Mouse (Mus musculus) MEL (cell line): ENCODE measurements around the gene Gucy1b1. TPM values are rescaled to one million over a fixed set of nuclear protein-coding genes. Genes with fewer than 3 reads are reported as not detected.

Source experiments
- DNase-seq: peaks from one replicate; pipeline ENCODE4 v3.0.0; 2011; ENCODE audit warnings: low read depth, low spot score
- H3K27ac ChIP-seq: 2 replicates; pipeline ENCODE4 v1.5.1; 2012; ENCODE audit warnings: low read depth, mild to moderate bottlenecking, control low read depth, low read length, moderate library complexity; ENCODE audit not compliant: control insufficient read depth
- H3K27me3 ChIP-seq, 2 experiments: fragments of 150-350 bp in 1 of 2; sonication (generic) in 1 of 2; 2 replicates each; pipeline ENCODE4 v1.6.1; 2012; ENCODE audit warnings: low read length in 2 of 2, mild to moderate bottlenecking in 2 of 2, improper control_type of control experiment in 1 of 2, moderate library complexity in 1 of 2; ENCODE audit not compliant: insufficient read depth in 2 of 2, control insufficient read depth in 1 of 2
- H3K36me3 ChIP-seq, 2 experiments: 2 replicates each; pipeline ENCODE4 v1.6.1; 2012 to 2014; ENCODE audit warnings: low read length in 2 of 2, improper control_type of control experiment in 1 of 2, inconsistent platforms in 1 of 2, mild to moderate bottlenecking in 1 of 2; ENCODE audit not compliant: insufficient read depth in 2 of 2, control insufficient read depth in 1 of 2
- H3K4me1 ChIP-seq, 2 experiments: fragments of 150-350 bp in 1 of 2; sonication (generic) in 1 of 2; 2 replicates each; pipeline ENCODE4 v1.6.1; 2012; ENCODE audit warnings: low read length in 2 of 2, improper control_type of control experiment in 1 of 2, mild to moderate bottlenecking in 1 of 2; ENCODE audit not compliant: insufficient read depth in 2 of 2, control insufficient read depth in 1 of 2
- H3K4me3 ChIP-seq, 2 experiments: fragments of 150-350 bp in 1 of 2; sonication (generic) in 1 of 2; 2 replicates each; pipeline ENCODE4 v1.5.1; 2012; ENCODE audit warnings: low read depth in 2 of 2, low read length in 2 of 2, mild to moderate bottlenecking in 2 of 2, moderate library complexity in 2 of 2, control low read depth in 1 of 2, improper control_type of control experiment in 1 of 2; ENCODE audit not compliant: control insufficient read depth in 1 of 2, insufficient read depth in 1 of 2
- H3K79me2 ChIP-seq: 2 replicates; pipeline ENCODE4 v1.6.1; 2012; ENCODE audit warnings: mild to moderate bottlenecking, low read length, moderate library complexity; ENCODE audit not compliant: control insufficient read depth, poor library complexity, insufficient read depth
- H3K9ac ChIP-seq: 2 replicates; pipeline ENCODE4 v1.6.1; 2012; ENCODE audit warnings: low read depth, mild to moderate bottlenecking, control low read depth, low read length, moderate library complexity; ENCODE audit not compliant: control insufficient read depth, poor library complexity, severe bottlenecking
- H3K9me3 ChIP-seq: fragments of 150-350 bp; sonication (generic); replicated peaks from 2 replicates; pipeline ENCODE4 v1.6.1; 2012; ENCODE audit warnings: mild to moderate bottlenecking, low read length, improper control_type of control experiment, moderate library complexity; ENCODE audit not compliant: insufficient read depth
- BHLHE40 ChIP-seq: IDR thresholded peaks from 2 replicates; pipeline ENCODE4 v1.6.1; 2012; ENCODE audit warnings: low read depth, mild to moderate bottlenecking, inconsistent platforms, low read length, improper control_type of control experiment, borderline replicate concordance
- CHD1 ChIP-seq: IDR thresholded peaks from 2 replicates; pipeline ENCODE4 v1.6.1; 2012; ENCODE audit warnings: low read depth, mild to moderate bottlenecking, inconsistent platforms, low read length, improper control_type of control experiment
- CHD2 ChIP-seq: IDR thresholded peaks from 2 replicates; pipeline ENCODE4 v1.6.1; 2011; ENCODE audit warnings: low read length, improper control_type of control experiment
- E2F4 ChIP-seq: IDR thresholded peaks from 2 replicates; pipeline ENCODE4 v1.6.1; 2011; ENCODE audit warnings: low read depth, low read length, improper control_type of control experiment, borderline replicate concordance
- ETS1 ChIP-seq: IDR thresholded peaks from 2 replicates; pipeline ENCODE4 v1.6.1; 2012; ENCODE audit warnings: low read depth, mild to moderate bottlenecking, inconsistent platforms, low read length, improper control_type of control experiment, moderate library complexity
- GATA1 ChIP-seq: IDR thresholded peaks from 2 replicates; pipeline ENCODE4 v1.6.1; 2011; ENCODE audit warnings: low read depth, low read length, improper control_type of control experiment
- MAX ChIP-seq: IDR thresholded peaks from 2 replicates; pipeline ENCODE4 v1.6.1; 2011; ENCODE audit warnings: low read length, improper control_type of control experiment
- MXI1 ChIP-seq: IDR thresholded peaks from 2 replicates; pipeline ENCODE4 v1.6.1; 2011; ENCODE audit warnings: mild to moderate bottlenecking, low read depth, low read length, improper control_type of control experiment
- MYB ChIP-seq: IDR thresholded peaks from 2 replicates; pipeline ENCODE4 v1.6.1; 2011; ENCODE audit warnings: mild to moderate bottlenecking, low read depth, low read length, improper control_type of control experiment
- NELFE ChIP-seq: IDR thresholded peaks from 2 replicates; pipeline ENCODE4 v1.6.1; 2011; ENCODE audit warnings: low read depth, low read length, improper control_type of control experiment
- POLR2A ChIP-seq, 2 experiments: IDR thresholded peaks; 2 replicates each; pipeline ENCODE4 v1.6.1; 2011 to 2012; ENCODE audit warnings: low read length in 2 of 2, mild to moderate bottlenecking in 2 of 2, control low read depth in 1 of 2, improper control_type of control experiment in 1 of 2, low read depth in 1 of 2, moderate library complexity in 1 of 2; ENCODE audit not compliant: control insufficient read depth in 1 of 2, insufficient read depth in 1 of 2, poor library complexity in 1 of 2
- POLR2AphosphoS5 ChIP-seq: IDR thresholded peaks from 2 replicates; pipeline ENCODE4 v1.6.1; 2012; ENCODE audit warnings: low read depth, borderline replicate concordance, mild to moderate bottlenecking, inconsistent platforms, low read length, moderate library complexity, mixed read lengths
- RAD21 ChIP-seq: IDR thresholded peaks from 2 replicates; pipeline ENCODE4 v1.6.1; 2011; ENCODE audit warnings: mild to moderate bottlenecking, low read depth, low read length, improper control_type of control experiment
- RCOR1 ChIP-seq: IDR thresholded peaks from 2 replicates; pipeline ENCODE4 v1.6.1; 2012; ENCODE audit warnings: low read depth, mild to moderate bottlenecking, inconsistent platforms, low read length, improper control_type of control experiment
- SIN3A ChIP-seq: IDR thresholded peaks from 2 replicates; pipeline ENCODE4 v1.6.1; 2012; ENCODE audit warnings: low read length, improper control_type of control experiment, inconsistent platforms
- SMC3 ChIP-seq: IDR thresholded peaks from 2 replicates; pipeline ENCODE4 v1.6.1; 2011; ENCODE audit warnings: low read depth, low read length, improper control_type of control experiment
- TCF12 ChIP-seq: IDR thresholded peaks from 2 replicates; pipeline ENCODE4 v1.6.1; 2014; ENCODE audit warnings: low read depth, mild to moderate bottlenecking, inconsistent platforms, low read length, improper control_type of control experiment, moderate library complexity
- UBTF ChIP-seq: IDR thresholded peaks from 2 replicates; pipeline ENCODE4 v1.6.1; 2012; ENCODE audit warnings: low read depth, mild to moderate bottlenecking, inconsistent platforms, low read length, improper control_type of control experiment, moderate library complexity, borderline replicate concordance; ENCODE audit not compliant: insufficient read depth
- USF1 ChIP-seq: IDR thresholded peaks from 2 replicates; pipeline ENCODE4 v1.6.1; 2014; ENCODE audit warnings: low read depth, mild to moderate bottlenecking, inconsistent platforms, low read length, improper control_type of control experiment, moderate library complexity
- USF2 ChIP-seq, 2 experiments: IDR thresholded peaks; 2 replicates each; pipeline ENCODE4 v1.6.1; 2011 to 2012; ENCODE audit warnings: improper control_type of control experiment in 2 of 2, low read length in 2 of 2, borderline replicate concordance in 1 of 2, inconsistent platforms in 1 of 2, low read depth in 1 of 2, mild to moderate bottlenecking in 1 of 2; ENCODE audit not compliant: insufficient read depth in 1 of 2
- ZKSCAN1 ChIP-seq: IDR thresholded peaks from 2 replicates; pipeline ENCODE4 v1.6.1; 2012; ENCODE audit warnings: low read depth, mild to moderate bottlenecking, inconsistent platforms, low read length, improper control_type of control experiment, moderate library complexity
- ZMIZ1 ChIP-seq: IDR thresholded peaks from 2 replicates; pipeline ENCODE4 v1.6.1; 2012; ENCODE audit warnings: low read depth, mild to moderate bottlenecking, inconsistent platforms, low read length, improper control_type of control experiment, moderate library complexity
- ZNF384 ChIP-seq: IDR thresholded peaks from 2 replicates; pipeline ENCODE4 v1.6.1; 2012; ENCODE audit warnings: low read depth, mild to moderate bottlenecking, inconsistent platforms, low read length, improper control_type of control experiment
- polyA plus RNA-seq, 2 experiments: library from polyadenylated mRNA; stranded (reverse) in 1 of 2; unstranded in 1 of 2; fragments of >175 nt in 1 of 2; fragments of >200 nt in 1 of 2; gene quantifications; 2 replicates each; pipeline versions ENCODE4 v1.2.1 to v1.2.4; 2012; ENCODE audit warnings: low replicate concordance in 2 of 2, low read depth in 1 of 2; ENCODE audit not compliant: insufficient read length in 2 of 2, insufficient read depth in 1 of 2, missing spikeins in 1 of 2
- total RNA-seq: library from RNA; depleted of rRNA; stranded (reverse); fragments of 300-350 nt; gene quantifications from 2 replicates; pipeline ENCODE4 v1.2.3, GENCODE M21; 2012

The Gucy1b1 gene
- total and polyA plus RNA-seq, 3 experiments = not detected

DNA sequence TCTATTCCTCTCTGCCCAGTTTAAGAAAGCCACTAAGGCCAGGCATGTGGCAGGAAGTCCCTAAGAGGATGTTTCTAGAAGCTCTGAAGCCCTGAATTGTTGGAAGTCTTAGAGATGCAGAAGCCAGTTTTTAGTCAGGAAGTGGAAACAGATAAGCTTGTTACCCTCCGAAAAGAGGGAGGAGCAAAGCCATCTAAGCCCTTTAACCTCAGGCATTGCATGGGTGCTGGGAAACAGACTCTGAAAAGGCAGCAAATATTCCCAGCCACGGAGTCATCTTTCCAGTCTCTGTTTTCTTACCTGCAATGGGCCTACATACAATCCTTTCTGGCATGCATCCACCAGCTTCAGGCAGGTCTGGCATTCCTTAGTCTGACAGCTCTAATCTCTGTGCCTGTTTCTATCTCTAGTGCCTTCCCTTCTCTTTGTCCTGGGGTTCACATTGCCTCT, 84.8 kb downstream of the Gucy1b1 start:
- H3K4me1 ChIP-seq = no peaks in the 10 kb centered on the region
- TF ChIP-seq UBTF (no peak), ZKSCAN1 (no peak), MXI1 (no peak), MYB (no peak), TCF12 (no peak), BHLHE40 (no peak), RCOR1 (no peak), SMC3 (no peak), GATA1 (no peak), CHD1 (no peak), USF2 (IDR thresholded peaks at IDR 0.05; ENCODE audit: borderline replicate concordance in 1 of 2, insufficient read depth in 1 of 2, low read depth in 1 of 2, low read length in 2 of 2) (no peak), ZNF384 (no peak), SIN3A (no peak), MAX (no peak), POLR2AphosphoS5 (no peak), ZMIZ1 (no peak)
- H3K79me2 ChIP-seq = no peaks in the 10 kb centered on the region
- no peaks in the 10 kb centered on the region for H3K9me3 ChIP-seq
- H3K9ac ChIP-seq = no peak overlapping the region
- DNase-seq = peak; percentile 2
- no peak overlapping the region for H3K4me3 ChIP-seq
- H3K36me3 ChIP-seq = no peaks in the 10 kb centered on the region
- no peak overlapping the region for H3K27ac ChIP-seq
- no peaks in the 10 kb centered on the region for H3K27me3 ChIP-seq

DNA sequence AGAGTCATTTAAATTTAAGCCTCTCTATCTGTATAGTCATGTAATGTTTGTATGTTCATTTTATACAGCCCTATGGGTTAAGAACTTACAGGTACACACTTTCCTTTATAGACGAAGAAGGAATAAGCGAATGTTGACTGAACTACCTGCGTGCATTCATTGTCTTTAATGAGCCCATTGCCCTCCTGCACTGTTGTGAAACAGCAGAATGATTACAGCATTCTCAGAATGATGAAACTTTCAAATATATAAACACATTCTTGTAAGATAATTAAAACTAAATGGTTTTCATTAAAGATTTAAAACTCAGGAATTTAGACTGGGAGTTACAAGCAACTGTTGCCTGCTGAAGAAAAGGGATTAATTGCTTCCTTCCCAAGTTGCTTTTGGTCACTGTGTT, 86.9 kb downstream of the Gucy1b1 start:
- H3K27me3 ChIP-seq = no peaks in the 10 kb centered on the region
- TF ChIP-seq POLR2A (IDR thresholded peaks at IDR 0.05; ENCODE audit: control insufficient read depth in 1 of 2, insufficient read depth in 1 of 2, low read depth in 1 of 2, low read length in 2 of 2, poor library complexity in 1 of 2) (no peak), RAD21 (no peak), CHD1 (no peak), NELFE (no peak), MXI1 (no peak), ZMIZ1 (no peak), USF1 (no peak), ETS1 (no peak), CHD2 (no peak), ZNF384 (no peak), E2F4 (no peak)
- TF ChIP-seq, all 39 proteins: peak for 0

More for the DNA sequence above, 86.9 kb downstream of the Gucy1b1 start:
- Histone ChIP-seq H3K9me3 (no peaks in the 10 kb centered on the region), H3K36me3 (no peaks in the 10 kb centered on the region), H3K9ac (no peak overlapping the region), H3K4me1 (no peaks in the 10 kb centered on the region), H3K27ac (no peak overlapping the region), H3K79me2 (no peaks in the 10 kb centered on the region), H3K4me3 (no peak overlapping the region)
- DNase-seq = no peak
